Mouse (Mus musculus) olfactory bulb, adult 2 months (tissue): ENCODE data around the gene Fam229a.

ENCODE experiments used
- CTCF ChIP-seq: fragments of 200-500 bp; IDR thresholded peaks from 2 replicates; pipeline ENCODE4 v1.5.1; 2012; ENCODE audit warnings: low read depth, mild to moderate bottlenecking, low read length, moderate library complexity; ENCODE audit not compliant: insufficient read depth
- POLR2A ChIP-seq: fragments of 200-500 bp; IDR thresholded peaks from 2 replicates; pipeline ENCODE4 v1.6.1; 2012; ENCODE audit warnings: mild to moderate bottlenecking, low read depth, low read length, moderate library complexity; ENCODE audit not compliant: insufficient read depth

GRCm38 (mm10) chr4:129513891-129514290 is 22.9 kb downstream of the Fam229a start:
- TF ChIP-seq CTCF (no peak), POLR2A (no peak)
